ENCODE assay signal across 9 mouse cellular contexts in the genomic region with DNA sequence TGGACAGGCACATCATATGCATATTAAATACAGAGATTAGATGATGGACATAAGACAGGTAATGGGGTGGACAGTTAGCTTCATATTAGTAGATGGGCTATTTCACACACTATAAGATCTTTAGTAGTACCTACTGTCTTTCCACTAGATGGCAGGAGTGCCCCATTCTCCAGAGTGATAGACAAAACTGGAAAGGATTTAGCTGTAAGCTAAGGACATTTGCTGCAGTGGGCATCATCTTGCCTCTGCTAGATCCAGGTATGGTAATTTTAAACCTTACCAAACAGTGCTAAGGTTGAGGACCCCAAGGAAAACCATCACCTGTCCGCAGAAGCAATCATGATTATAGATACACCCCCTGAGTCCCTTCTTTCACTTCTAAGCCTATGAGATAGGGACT. TPM values are rescaled to one million over a fixed set of nuclear protein-coding genes. Genes with fewer than 3 reads are reported as not detected.
DNase-seq lines count a peak whose midpoint lies in the region; ATAC-seq and TF ChIP-seq lines count a peak whose summit lies in the region.
"Had no signal": no experiment of that assay in that cellular context is flagged by ENCODE, and none has a peak within 500 bp of the region (broad histone marks: within the 10 kb centered on the region; RNA-seq: fewer than 3 reads in every experiment).

No protein-coding gene starts in this region.

- TF ChIP-seq CTCF in liver, embryonic 14.5 days (IDR thresholded peaks at IDR 0.05; ENCODE audit: low read depth): peak; percentile 11; the same call in 1 of the 2 replicates

- no peaks in the 10 kb centered on the region for H3K9me3 ChIP-seq in liver, embryonic 14.5 days (ENCODE audit: control insufficient read depth, low read length)
- H3K9me3 ChIP-seq in liver, embryonic 11.5 days (ENCODE audit: control insufficient read depth, low read length): no peaks in the 10 kb centered on the region

- peak; percentile 3 for DNase-seq in cerebellum, adult 9-10 months
- DNase-seq in cerebellum, adult 8-10 months: no peak
- no peak for DNase-seq in liver, embryonic 14.5 days (ENCODE audit: low read depth in 3 of 3, low spot score in 3 of 3)
- no peak for DNase-seq in liver, embryonic 11.5 days (ENCODE audit: low spot score)
- peak; percentile 3 for DNase-seq in fibroblast of lung, adult 2 months (ENCODE audit: low read depth)
- DNase-seq in left cerebral cortex, postnatal 14 days (ENCODE audit: low spot score in 2 of 2): peak; percentile 12 to 17
- DNase-seq in retina, postnatal 1 day: peak; percentile 71

- intact Hi-C loops in left cerebral cortex, postnatal 14 days (cut with DNase I): loop anchor here (2.0 to 10.0 kb wide), 3 partner anchors 58 to 214 kb away; no protein-coding TSS in a partner anchor

- 65% methylated on average over 1 of the region's 1 CpGs for WGBS in liver, embryonic 14.5 days (ENCODE audit: insufficient replicate concordance)
- 75% methylated on average over 1 of the region's 1 CpGs for WGBS in liver, embryonic 11.5 days

- H3K4me3 ChIP-seq in liver, embryonic 14.5 days (ENCODE audit: insufficient read depth in 1 of 2, low read depth in 2 of 2, low read length in 2 of 2): no peak overlapping the region
- no peak overlapping the region for H3K4me3 ChIP-seq in liver, embryonic 11.5 days (ENCODE audit: low read depth, low read length)

- H3K36me3 ChIP-seq in liver, embryonic 14.5 days (replicated peaks; ENCODE audit: control insufficient read depth, insufficient read depth, low read depth): no peaks in the 10 kb centered on the region
- no peaks in the 10 kb centered on the region for H3K36me3 ChIP-seq in liver, embryonic 11.5 days (ENCODE audit: control insufficient read depth, insufficient read depth, low read length)

- H3K27ac ChIP-seq in liver, embryonic 14.5 days: no peak overlapping the region
- H3K27ac ChIP-seq in liver, embryonic 11.5 days (ENCODE audit: low read depth, low read length): no peak overlapping the region

- no peak for ATAC-seq in liver, embryonic 14.5 days (ENCODE audit: insufficient read depth)
- ATAC-seq in liver, embryonic 11.5 days (replicated peaks; ENCODE audit: low FRiP score): no peak
- ATAC-seq in monocyte, adult 5-6 weeks (replicated peaks; ENCODE audit: insufficient number of reproducible peaks, low FRiP score, low TSS enrichment, poor library complexity, severe bottlenecking): no peak

- H3K4me1 ChIP-seq in liver, embryonic 14.5 days (replicated peaks; ENCODE audit: control insufficient read depth in 2 of 2, insufficient read depth in 2 of 2, low read length in 1 of 2): no peaks in the 10 kb centered on the region
- H3K4me1 ChIP-seq in liver, embryonic 11.5 days (replicated peaks; ENCODE audit: control insufficient read depth, insufficient read depth, low read length): no peaks in the 10 kb centered on the region

- no peak overlapping the region for H3K9ac ChIP-seq in liver, embryonic 14.5 days (replicated peaks)
- no peak overlapping the region for H3K9ac ChIP-seq in liver, embryonic 11.5 days (ENCODE audit: low read depth, low read length)

- H3K4me2 ChIP-seq in liver, embryonic 14.5 days (ENCODE audit: low read depth): no peak overlapping the region
- no peak overlapping the region for H3K4me2 ChIP-seq in liver, embryonic 11.5 days

- H3K27me3 ChIP-seq in liver, embryonic 14.5 days (ENCODE audit: control insufficient read depth, insufficient read depth, low read length): no peaks in the 10 kb centered on the region
- H3K27me3 ChIP-seq in liver, embryonic 11.5 days (replicated peaks; ENCODE audit: control insufficient read depth, insufficient read depth, low read length): peaks cover 2% of the 10 kb centered on the region; the same call in 1 of the 2 replicates

- no peak for TF ChIP-seq EP300 in liver, embryonic 14.5 days (IDR thresholded peaks at IDR 0.05; ENCODE audit: low read depth)

RNA-seq across cellular contexts. Expression of gene Cldn34a, which starts 55.3 kb away (rescaled TPM):
- not detected in 2 replicates for polyA plus RNA-seq in liver, embryonic 14.5 days (2012; rRNA removed)
- polyA plus RNA-seq in liver, embryonic 14.5 days (2014; fragmentation: Nextera tagmentation; extraction: Ambion mirVana): not detected in 2 replicates
- polyA plus RNA-seq in liver, embryonic 11.5 days (2014; fragmentation: Nextera tagmentation; extraction: Ambion mirVana): not detected in 2 replicates
- total RNA-seq in left cerebral cortex, postnatal 14 days (2021): not detected
- not detected in 3 replicates for total RNA-seq in monocyte, adult 5-6 weeks (2017)
- polyA plus RNA-seq: liver, embryonic 16.5 days had no signal

Comparison
In these comparisons a context has a peak if more than half of its experiments do, and no peak if none do; other contexts are left out.
1. DNase-seq: peak in cerebellum, adult 9-10 months (single experiment), fibroblast of lung, adult 2 months (single experiment), left cerebral cortex, postnatal 14 days (2 of 2) and retina, postnatal 1 day (single experiment); none in cerebellum, adult 8-10 months (single experiment), liver, embryonic 14.5 days (0 of 3) and liver, embryonic 11.5 days (single experiment).